Mouse (Mus musculus) right cerebral cortex, postnatal 10 days (tissue): ENCODE measurements around the gene Prdx5.

Experiments
- DNase-seq, 2 experiments: peaks; one replicate each; pipeline ENCODE4 v3.0.0; 2021; ENCODE audit warnings: low spot score in 2 of 2

Gene Prdx5

GRCm38 (mm10) chr19:6909507-6910289 lies at the start of gene Prdx5, which contains the start of gene Trmt112:
Gene Prdx5, minus strand, starts transcription at chr19:6910106.
Gene Trmt112, plus strand, starts transcription at chr19:6909698.
- peak; percentile 96 to 97 for DNase-seq

GRCm38 (mm10) chr19:6956461-6956860 lies 46.6 kb upstream of the Prdx5 start:
- DNase-seq = no peak

- no peak for DNase-seq
Observed at GRCm38 (mm10) chr19:6955424-6955823, 45.5 kb upstream of the Prdx5 start.

- peak in 1 of 2 experiments; percentile 51 for DNase-seq
Observed at GRCm38 (mm10) chr19:6954046-6954445, 44.1 kb upstream of the Prdx5 start.

- no peak for DNase-seq
Observed at GRCm38 (mm10) chr19:6952712-6953037, 42.8 kb upstream of the Prdx5 start.

GRCm38 (mm10) chr19:6951994-6952711 lies 42.2 kb upstream of the Prdx5 start:
- DNase-seq = peak; percentile 85 to 89

GRCm38 (mm10) chr19:6951381-6951968 lies 41.6 kb upstream of the Prdx5 start:
- DNase-seq = peak; percentile 96 to 97

GRCm38 (mm10) chr19:6950613-6951153 lies 40.8 kb upstream of the Prdx5 start:
- DNase-seq = peak; percentile 66 to 68

- DNase-seq = no peak
Observed at GRCm38 (mm10) chr19:6949951-6950350, 40.0 kb upstream of the Prdx5 start.

- no peak for DNase-seq
Observed at GRCm38 (mm10) chr19:6949532-6949931, 39.6 kb upstream of the Prdx5 start.

- no peak for DNase-seq
Observed at GRCm38 (mm10) chr19:6948186-6948585, 38.3 kb upstream of the Prdx5 start.

- DNase-seq = no peak
Observed at GRCm38 (mm10) chr19:6947742-6948141, 37.8 kb upstream of the Prdx5 start.

- no peak for DNase-seq
Observed at GRCm38 (mm10) chr19:6943709-6944108, 33.8 kb upstream of the Prdx5 start.

- peak in 1 of 2 experiments; percentile 35 for DNase-seq
Observed at GRCm38 (mm10) chr19:6942764-6943163, 32.9 kb upstream of the Prdx5 start.

- peak; percentile 95 to 96 for DNase-seq
Observed at GRCm38 (mm10) chr19:6942249-6942691, 32.4 kb upstream of the Prdx5 start, which contains the start of gene Gpr137. Gene Gpr137, minus strand, starts transcription at chr19:6942480.

GRCm38 (mm10) chr19:6941372-6942248 lies 31.7 kb upstream of the Prdx5 start, which contains the start of gene Bad:
Gene Bad, plus strand, starts transcription at chr19:6941861.
- DNase-seq = peak; percentile 93 to 95

GRCm38 (mm10) chr19:6940396-6941351 lies 30.8 kb upstream of the Prdx5 start:
- peak in 1 of 2 experiments; percentile 61 for DNase-seq

- DNase-seq = peak in 1 of 2 experiments; percentile 33
Observed at GRCm38 (mm10) chr19:6939106-6940002, 29.4 kb upstream of the Prdx5 start.
